Mouse (Mus musculus) cerebellum, postnatal 10 days (tissue): ENCODE measurements at regions not wholly inside any gene's neighbourhood (a gene's known extent, or its start where the extent isn't known, plus 50 kb on each side); places are given as distances from the start of the nearest gene placed in this dataset.
"Not testable (repeated sequence)": the region's sequence is repeated elsewhere in the genome, so short reads cannot be mapped to it uniquely, and the experiment has no call there.

Source experiments
- DNase-seq, 2 experiments: peaks; one replicate each; pipeline ENCODE4 v3.0.0; 2021; ENCODE audit warnings: mixed read lengths in 2 of 2

- DNase-seq = peak; percentile 80 to 85
Observed at GRCm38 (mm10) chr17:69563165-69563564, 124.0 kb downstream of the Akain1 start.

- not testable (repeated sequence) for DNase-seq
Observed at GRCm38 (mm10) chr17:69571070-69571669, 132.0 kb downstream of the Akain1 start.

GRCm38 (mm10) chr17:69590553-69590952, 151.4 kb downstream of the Akain1 start:
- DNase-seq = no peak

GRCm38 (mm10) chr17:69597773-69598295, 158.7 kb downstream of the Akain1 start:
- DNase-seq = no peak

GRCm38 (mm10) chr17:69598461-69598860, 159.3 kb downstream of the Akain1 start:
- no peak for DNase-seq

- peak; percentile 52 to 68 for DNase-seq
Observed at GRCm38 (mm10) chr17:69603596-69603995, 164.5 kb downstream of the Akain1 start.

- DNase-seq = peak; percentile 87 to 88
Observed at GRCm38 (mm10) chr17:69604698-69605097, 165.6 kb downstream of the Akain1 start.

- DNase-seq = peak in 1 of 2 experiments; percentile 4
Observed at GRCm38 (mm10) chr17:69605458-69605857, 166.3 kb downstream of the Akain1 start.

GRCm38 (mm10) chr17:69631411-69631810, 192.3 kb downstream of the Akain1 start:
- no peak for DNase-seq

GRCm38 (mm10) chr17:69650496-69650895, 211.4 kb downstream of the Akain1 start:
- DNase-seq = not testable (repeated sequence)

- peak; percentile 40 to 51 for DNase-seq
Observed at GRCm38 (mm10) chr17:69654586-69654985, 215.5 kb downstream of the Akain1 start.

GRCm38 (mm10) chr17:69672530-69672929, 233.4 kb downstream of the Akain1 start:
- DNase-seq = peak; percentile 99

- DNase-seq = no peak
Observed at GRCm38 (mm10) chr17:69683091-69683490, 244.0 kb downstream of the Akain1 start.

GRCm38 (mm10) chr17:69685625-69686257, 246.6 kb downstream of the Akain1 start:
- DNase-seq = no peak

GRCm38 (mm10) chr17:69686383-69686782, 247.3 kb downstream of the Akain1 start:
- DNase-seq = no peak

GRCm38 (mm10) chr17:69695341-69695740, 256.2 kb downstream of the Akain1 start:
- DNase-seq = peak; percentile 73 to 75

GRCm38 (mm10) chr17:69727325-69727724, 241.5 kb upstream of the Dlgap1 start:
- no peak for DNase-seq

- DNase-seq = no peak
Observed at GRCm38 (mm10) chr17:69732981-69733380, 235.9 kb upstream of the Dlgap1 start.

- DNase-seq = no peak
Observed at GRCm38 (mm10) chr17:69736379-69737096, 232.3 kb upstream of the Dlgap1 start.

GRCm38 (mm10) chr17:69769002-69769421, 199.9 kb upstream of the Dlgap1 start:
- DNase-seq = peak; percentile 34 to 36

- peak; percentile 28 to 40 for DNase-seq
Observed at GRCm38 (mm10) chr17:69770046-69770445, 198.8 kb upstream of the Dlgap1 start.

- no peak for DNase-seq
Observed at GRCm38 (mm10) chr17:69781201-69781600, 187.7 kb upstream of the Dlgap1 start.

GRCm38 (mm10) chr17:69786985-69787384, 181.9 kb upstream of the Dlgap1 start:
- DNase-seq = no peak

GRCm38 (mm10) chr17:69821473-69821872, 147.4 kb upstream of the Dlgap1 start:
- no peak for DNase-seq
